ENCODE assay signal across 26 mouse cellular contexts in the genomic region with DNA sequence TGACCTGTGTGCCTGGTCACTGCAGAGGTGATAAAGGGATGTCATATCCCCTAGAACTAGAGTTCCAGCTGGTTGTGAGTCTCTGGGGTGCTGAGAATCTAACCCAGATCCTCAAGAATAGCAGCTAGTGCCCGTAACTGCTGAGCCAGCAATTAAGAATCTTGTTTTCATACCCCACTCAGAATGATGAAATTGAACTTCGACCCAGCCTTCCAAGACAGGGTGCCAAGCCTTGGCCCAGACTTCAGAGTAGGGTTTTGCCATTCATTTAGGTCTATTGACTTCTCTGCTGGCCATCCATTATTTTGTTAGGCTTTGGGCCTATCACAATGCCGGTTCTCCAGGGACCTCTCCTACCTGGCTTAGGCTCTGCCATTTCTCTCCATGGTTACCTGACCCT. TPM values are rescaled to one million over a fixed set of nuclear protein-coding genes. Genes with fewer than 3 reads are reported as not detected.
DNase-seq lines count a peak whose midpoint lies in the region; TF ChIP-seq lines count a peak whose summit lies in the region.
"Had no signal": no experiment of that assay in that cellular context is flagged by ENCODE, and none has a peak within 500 bp of the region (broad histone marks: within the 10 kb centered on the region; RNA-seq: fewer than 3 reads in every experiment).

No protein-coding gene starts in this region.

- TF ChIP-seq EP300 in MEL (IDR thresholded peaks at IDR 0.05; ENCODE audit: low read depth in 1 of 2, low read length in 2 of 2): no peak

- no peak for TF ChIP-seq POLR2A in liver, adult 2 months (IDR thresholded peaks at IDR 0.05; ENCODE audit: extremely low read depth, insufficient read depth, low read length)
- no peak for TF ChIP-seq POLR2A in MEL (IDR thresholded peaks at IDR 0.05; ENCODE audit: control insufficient read depth in 1 of 2, insufficient read depth in 1 of 2, low read depth in 1 of 2, low read length in 2 of 2, poor library complexity in 1 of 2)

- H3K9ac ChIP-seq in liver, adult 2 months (ENCODE audit: low read depth, low read length): no peak overlapping the region
- H3K9ac ChIP-seq in MEL (ENCODE audit: control insufficient read depth, low read depth, low read length, poor library complexity, severe bottlenecking): no peak overlapping the region
- H3K9ac ChIP-seq: embryonic facial prominence, embryonic 13.5 days; forebrain, embryonic 12.5 days; forebrain, embryonic 15.5 days; heart, embryonic 13.5 days; hindbrain, embryonic 12.5 days; hindbrain, embryonic 15.5 days had no signal

- 23% methylated on average over 3 of the region's 3 CpGs for WGBS in liver, adult 2 months
- WGBS in hindbrain, embryonic 10.5 days: 93% methylated on average over 3 of the region's 3 CpGs

- no peak for TF ChIP-seq CTCF in liver, adult 2 months (IDR thresholded peaks at IDR 0.05; ENCODE audit: low read depth, low read length)
- TF ChIP-seq CTCF in MEL (IDR thresholded peaks at IDR 0.05 in 2 of 3, conservative IDR thresholded peaks at IDR 0.05 in 1 of 3; ENCODE audit: control insufficient read depth in 1 of 3, insufficient read depth in 1 of 3, low read depth in 2 of 3, low read length in 3 of 3, poor library complexity in 1 of 3, severe bottlenecking in 1 of 3): no peak

- TF ChIP-seq RAD21 in MEL (IDR thresholded peaks at IDR 0.05; ENCODE audit: low read depth, low read length): no peak

- no peak overlapping the region for H3K4me3 ChIP-seq in liver, adult 2 months (ENCODE audit: insufficient read depth, low read depth, low read length)
- no peak overlapping the region for H3K4me3 ChIP-seq in MEL (ENCODE audit: control insufficient read depth in 1 of 2, insufficient read depth in 1 of 2, low read depth in 2 of 2, low read length in 2 of 2)
- no peak overlapping the region for H3K4me3 ChIP-seq in hindbrain, embryonic 10.5 days
- H3K4me3 ChIP-seq: embryonic facial prominence, embryonic 10.5 days; embryonic facial prominence, embryonic 13.5 days; erythroblast, embryonic 14.5 days; forebrain, embryonic 12.5 days; forebrain, embryonic 15.5 days; heart, adult 2 months; heart, embryonic 10.5 days; heart, embryonic 13.5 days; hindbrain, embryonic 12.5 days; hindbrain, embryonic 15.5 days had no signal

- H3K9me3 ChIP-seq in MEL (replicated peaks; ENCODE audit: insufficient read depth, low read length): no peaks in the 10 kb centered on the region
- H3K9me3 ChIP-seq in hindbrain, embryonic 10.5 days: no peaks in the 10 kb centered on the region
- H3K9me3 ChIP-seq: embryonic facial prominence, embryonic 10.5 days; embryonic facial prominence, embryonic 13.5 days; forebrain, embryonic 12.5 days; forebrain, embryonic 15.5 days; G1E; heart, embryonic 10.5 days; heart, embryonic 13.5 days; hindbrain, embryonic 12.5 days; hindbrain, embryonic 15.5 days had no signal

- H3K36me3 ChIP-seq in liver, adult 2 months (ENCODE audit: control insufficient read depth, insufficient read depth, low read length): peaks cover 25% of the 10 kb centered on the region
- peaks cover 0 to 11% of the 10 kb centered on the region in 2 experiments; a peak in 2 of 4 replicates for H3K36me3 ChIP-seq in MEL (ENCODE audit: control insufficient read depth in 1 of 2, insufficient read depth in 2 of 2, low read length in 2 of 2)
- H3K36me3 ChIP-seq in hindbrain, embryonic 10.5 days: peaks cover 71% of the 10 kb centered on the region

- H3K27ac ChIP-seq in liver, adult 2 months (replicated peaks; ENCODE audit: insufficient read depth, low read depth, low read length): peak overlapping the region; percentile 69
- H3K27ac ChIP-seq in MEL (ENCODE audit: control insufficient read depth, low read depth, low read length): no peak overlapping the region
- no peak overlapping the region for H3K27ac ChIP-seq in hindbrain, embryonic 10.5 days
- H3K27ac ChIP-seq: embryonic facial prominence, embryonic 10.5 days; embryonic facial prominence, embryonic 13.5 days; forebrain, embryonic 12.5 days; forebrain, embryonic 15.5 days; heart, adult 2 months; heart, embryonic 10.5 days; heart, embryonic 13.5 days; hindbrain, embryonic 12.5 days; hindbrain, embryonic 15.5 days had no signal

- H3K4me1 ChIP-seq in liver, adult 2 months (ENCODE audit: control insufficient read depth, insufficient read depth, low read length): peaks cover 7% of the 10 kb centered on the region
- no peaks in the 10 kb centered on the region for H3K4me1 ChIP-seq in MEL (ENCODE audit: control insufficient read depth in 1 of 2, insufficient read depth in 2 of 2, low read length in 2 of 2)
- no peaks in the 10 kb centered on the region for H3K4me1 ChIP-seq in hindbrain, embryonic 10.5 days (replicated peaks)
- H3K4me1 ChIP-seq: embryonic facial prominence, embryonic 10.5 days; forebrain, embryonic 12.5 days; heart, embryonic 10.5 days had no signal

- no peaks in the 10 kb centered on the region for H3K27me3 ChIP-seq in liver, adult 2 months (ENCODE audit: control insufficient read depth, insufficient read depth, low read length)
- H3K27me3 ChIP-seq in MEL (ENCODE audit: control insufficient read depth in 1 of 2, insufficient read depth in 2 of 2, low read length in 2 of 2): no peaks in the 10 kb centered on the region
- no peaks in the 10 kb centered on the region for H3K27me3 ChIP-seq in hindbrain, embryonic 10.5 days (ENCODE audit: insufficient read depth, poor library complexity, severe bottlenecking)
- H3K27me3 ChIP-seq: embryonic facial prominence, embryonic 13.5 days; forebrain, embryonic 12.5 days; forebrain, embryonic 15.5 days; heart, embryonic 13.5 days; hindbrain, embryonic 12.5 days; hindbrain, embryonic 15.5 days had no signal

- peaks cover 4% of the 10 kb centered on the region; the same call in 1 of the 2 replicates for H3K79me2 ChIP-seq in liver, adult 2 months (ENCODE audit: control insufficient read depth, insufficient read depth, low read length)
- peaks cover 7% of the 10 kb centered on the region for H3K79me2 ChIP-seq in MEL (ENCODE audit: control insufficient read depth, insufficient read depth, low read length, poor library complexity)

- peak; percentile 48 for DNase-seq in adrenal gland, postnatal 14 days
- no peak for DNase-seq in adrenal gland, adult 8-10 months
- DNase-seq in liver, adult 2 months (ENCODE audit: extremely low read depth, low read depth, low spot score): peak; percentile 90
- no peak for DNase-seq in liver
- DNase-seq in MEL (ENCODE audit: low read depth, low spot score): no peak
- DNase-seq in hindbrain, embryonic 10.5 days (ENCODE audit: low spot score): no peak
- DNase-seq: cerebellum, adult 11-12 months; cerebellum, adult 8-10 months; cerebellum, postnatal 10 days; cerebellum, postnatal 36 days; embryo, embryonic 11 days; gastrocnemius, postnatal 25 days; heart, adult 2 months; heart, postnatal 14 days; heart, postnatal 4 days; kidney, adult 18-20 months had no signal

TF ChIP-seq in MEL, 35 proteins besides CTCF, POLR2A, EP300 and RAD21:
- TF ChIP-seq ELF1 (IDR thresholded peaks at IDR 0.05; ENCODE audit: low read depth, low read length): no peak
- no peak for TF ChIP-seq NRF1 (IDR thresholded peaks at IDR 0.05; ENCODE audit: insufficient read depth, low read depth, low read length, poor library complexity, severe bottlenecking)
- no peak for TF ChIP-seq USF2 (IDR thresholded peaks at IDR 0.05; ENCODE audit: borderline replicate concordance in 1 of 2, insufficient read depth in 1 of 2, low read depth in 1 of 2, low read length in 2 of 2)
- TF ChIP-seq MAFK (IDR thresholded peaks at IDR 0.05; ENCODE audit: borderline replicate concordance, low read depth, low read length): 0 out of 2 replicates have a peak, but pooled peaks have one; percentile 24
- TF ChIP-seq POLR2AphosphoS2 (IDR thresholded peaks at IDR 0.05; ENCODE audit: low read length): no peak
TF ChIP-seq in MEL: peak in this region for 1.

RNA-seq across cellular contexts. Expression of a gene that starts 15.4 kb away (rescaled TPM):
- 25.0 and 25.8 TPM in 2 replicates for total RNA-seq in adrenal gland, postnatal 14 days (2021)
- 10 to 100 TPM; 30.9 to 34.8 (median 33.2) TPM for total RNA-seq in adrenal gland, adult 8-10 months (2022)
- 6.7 and 7.9 TPM in 2 replicates for total RNA-seq in liver, adult 2 months (2014; rRNA removed)
- polyA plus RNA-seq in liver, adult 2 months (2012; rRNA removed): 22.9 and 25.0 TPM in 2 replicates
- total RNA-seq in MEL (2012; rRNA removed): 31.1 and 31.7 TPM in 2 replicates
- polyA plus RNA-seq in MEL (2012; ENCODE audit: insufficient read depth in 1 of 2, insufficient read length in 2 of 2, low read depth in 1 of 2, low replicate concordance in 2 of 2, missing spikeins in 1 of 2): 10 to 100 TPM in 1 of 2 experiments, not detected in 1; 86.0 TPM
- 28.0 and 31.9 TPM in 2 replicates for polyA plus RNA-seq in hindbrain, embryonic 10.5 days (2016; fragmentation: Nextera tagmentation; extraction: Ambion mirVana)

Comparison
In these comparisons a context has a peak if more than half of its experiments do, and no peak if none do; other contexts are left out.
1. DNase-seq: peak in adrenal gland, postnatal 14 days (single experiment) and liver, adult 2 months (single experiment); none in adrenal gland, adult 8-10 months (single experiment), liver (single experiment), MEL (single experiment) and hindbrain, embryonic 10.5 days (single experiment).